ENCODE assay signal across 7 mouse cellular contexts in the genomic region with DNA sequence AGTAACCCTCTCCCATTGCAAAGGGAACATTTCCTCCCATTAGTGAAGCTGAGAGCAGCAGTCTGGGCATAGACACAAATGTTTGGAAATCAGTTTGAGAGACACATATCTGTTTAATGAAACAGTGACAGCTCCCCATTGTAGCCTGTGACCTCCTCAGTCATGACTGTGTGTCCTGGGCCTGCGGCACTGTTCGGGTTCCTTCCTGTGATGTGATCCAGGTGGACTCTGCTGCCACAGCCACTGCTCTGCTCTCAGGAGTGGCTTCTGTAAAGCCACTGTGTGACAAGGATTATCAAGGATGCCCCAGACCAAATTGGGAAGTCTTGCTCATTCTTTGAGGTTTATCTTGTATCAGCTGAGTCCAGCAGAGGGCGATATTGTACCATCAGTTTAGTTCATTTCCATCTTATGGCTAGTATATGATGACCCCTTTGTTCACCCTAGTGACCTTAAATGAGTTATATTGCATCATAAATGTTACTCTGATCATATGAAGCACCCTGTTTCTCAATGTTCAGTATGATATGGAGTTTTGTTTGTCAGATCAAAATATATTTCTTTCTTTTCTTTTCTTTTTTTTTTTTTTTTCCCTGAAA. TPM values are rescaled to one million over a fixed set of nuclear protein-coding genes. Genes with fewer than 3 reads are reported as not detected.
A peak's percentile ranks its signal among the peaks of the same experiment; 100 is the strongest.
DNase-seq lines count a peak whose midpoint lies in the region; ATAC-seq and TF ChIP-seq lines count a peak whose summit lies in the region.

No protein-coding gene starts in this region.

- DNase-seq in CD4-positive, CD25-positive, alpha-beta regulatory T cell, adult 2 months (ENCODE audit: low read depth, low spot score) = peak; percentile 87
- peak; percentile 89 for DNase-seq in NIH3T3 (ENCODE audit: low read depth)
- peak; percentile 79 to 81 for DNase-seq in cerebellum, postnatal 14 days
- DNase-seq in heart, postnatal 0 days (ENCODE audit: low spot score) = peak; percentile 14
- DNase-seq in layer of hippocampus, adult 11-12 months (ENCODE audit: low spot score) = peak; percentile 80
- DNase-seq in retina, adult 2 months (ENCODE audit: low read depth, low spot score) = peak; percentile 42

- 41% methylated on average over 3 of the region's 3 CpGs for whole genome bisulfite sequencing in heart, postnatal 0 days
- WGBS in lung, embryonic 15.5 days = 42% methylated on average over 3 of the region's 3 CpGs

- H3K4me1 ChIP-seq in heart, postnatal 0 days (ENCODE audit: control insufficient read depth, insufficient read depth) = no peaks in the 10 kb centered on the region
- H3K4me1 ChIP-seq in lung, embryonic 15.5 days = no peaks in the 10 kb centered on the region

- H3K36me3 ChIP-seq in heart, postnatal 0 days (replicated peaks; ENCODE audit: control insufficient read depth, insufficient read depth, low read length) = peaks cover 59% of the 10 kb centered on the region
- peaks cover 43% of the 10 kb centered on the region for H3K36me3 ChIP-seq in lung, embryonic 15.5 days

- H3K9me3 ChIP-seq in heart, postnatal 0 days (replicated peaks; ENCODE audit: control insufficient read depth, low read length) = no peaks in the 10 kb centered on the region
- H3K9me3 ChIP-seq in lung, embryonic 15.5 days = no peaks in the 10 kb centered on the region

- no peak overlapping the region for H3K27ac ChIP-seq in heart, postnatal 0 days (ENCODE audit: low read depth)
- no peak overlapping the region for H3K27ac ChIP-seq in lung, embryonic 15.5 days

- peak; percentile 80 for TF ChIP-seq CTCF in heart, postnatal 0 days (IDR thresholded peaks at IDR 0.05; ENCODE audit: low read depth)

- H3K27me3 ChIP-seq in heart, postnatal 0 days (ENCODE audit: control insufficient read depth, insufficient read depth, low read length) = no peaks in the 10 kb centered on the region
- H3K27me3 ChIP-seq in lung, embryonic 15.5 days = no peaks in the 10 kb centered on the region

- no peak for TF ChIP-seq EP300 in heart, postnatal 0 days (IDR thresholded peaks at IDR 0.05; ENCODE audit: low read depth)

- ATAC-seq in heart, postnatal 0 days (ENCODE audit: insufficient read depth, low read depth) = no peak
- peak; percentile 35; the same call in 1 of the 2 replicates for ATAC-seq in lung, embryonic 15.5 days (ENCODE audit: borderline replicate concordance, extremely low read depth, low FRiP score, low TSS enrichment)

- H3K4me2 ChIP-seq in heart, postnatal 0 days (ENCODE audit: low read depth, low read length) = no peak overlapping the region
- H3K4me2 ChIP-seq in lung, embryonic 15.5 days = no peak overlapping the region

- no peak overlapping the region for H3K4me3 ChIP-seq in heart, postnatal 0 days (ENCODE audit: low read depth, low read length)
- no peak overlapping the region for H3K4me3 ChIP-seq in lung, embryonic 15.5 days

- no peak overlapping the region for H3K9ac ChIP-seq in heart, postnatal 0 days (replicated peaks; ENCODE audit: low read depth, low read length)
- no peak overlapping the region for H3K9ac ChIP-seq in lung, embryonic 15.5 days

RNA-seq across cellular contexts. Expression of gene Pex13, which starts 13.4 kb away (rescaled TPM):
- 12.7 and 22.5 TPM in 2 replicates for total RNA-seq in heart, postnatal 0 days (2014; rRNA removed; ENCODE audit: low replicate concordance)
- 27.8 and 33.0 TPM in 2 replicates for polyA plus RNA-seq in heart, postnatal 0 days (2015; fragmentation: Nextera tagmentation; extraction: Ambion mirVana)
- 26.7 and 33.3 TPM in 2 replicates for polyA plus RNA-seq in lung, embryonic 15.5 days (2015; fragmentation: Nextera tagmentation; extraction: Ambion mirVana)

RNA-seq across cellular contexts. Expression of gene Pus10, which starts 13.7 kb away (rescaled TPM):
- 4.8 and 13.3 TPM in 2 replicates for total RNA-seq in heart, postnatal 0 days (2014; rRNA removed; ENCODE audit: low replicate concordance)
- polyA plus RNA-seq in heart, postnatal 0 days (2015; fragmentation: Nextera tagmentation; extraction: Ambion mirVana) = 7.9 and 8.7 TPM in 2 replicates
- 19.1 and 20.6 TPM in 2 replicates for polyA plus RNA-seq in lung, embryonic 15.5 days (2015; fragmentation: Nextera tagmentation; extraction: Ambion mirVana)

RNA-seq across cellular contexts. Expression of gene 0610010F05Rik, which starts 45.7 kb away (rescaled TPM):
- 6.0 and 6.6 TPM in 2 replicates for total RNA-seq in heart, postnatal 0 days (2014; rRNA removed; ENCODE audit: low replicate concordance)
- 15.8 and 16.2 TPM in 2 replicates for polyA plus RNA-seq in heart, postnatal 0 days (2015; fragmentation: Nextera tagmentation; extraction: Ambion mirVana)
- polyA plus RNA-seq in lung, embryonic 15.5 days (2015; fragmentation: Nextera tagmentation; extraction: Ambion mirVana) = 22.8 and 25.3 TPM in 2 replicates

Comparison
In these comparisons a context has a peak if more than half of its experiments do, and no peak if none do; other contexts are left out.
1. DNase-seq: peak in every context shown above with its lines; median percentile 89 in NIH3T3; 87 in CD4-positive, CD25-positive, alpha-beta regulatory T cell, adult 2 months; 80 in cerebellum, postnatal 14 days; 80 in layer of hippocampus, adult 11-12 months; 42 in retina, adult 2 months; 14 in heart, postnatal 0 days.